Mouse (Mus musculus) hindbrain, postnatal 0 days (tissue): ENCODE measurements around the gene Tldc2. TPM values are rescaled to one million over a fixed set of nuclear protein-coding genes. Genes with fewer than 3 reads are reported as not detected.

Source experiments
- ATAC-seq: fragments of 200-750 bp; cut with Nextera tagmentation; 2 replicates; pipeline ENCODE4 v1.8.0; 2017; ENCODE audit warnings: mild to moderate bottlenecking, moderate TSS enrichment, moderate library complexity
- DNase-seq: peaks from one replicate; pipeline ENCODE4 v3.0.0-alpha.2; 2015; ENCODE audit warnings: low spot score
- H3K27ac ChIP-seq: fragments of 300-500 bp; sonication (generic); 2 replicates; pipeline ENCODE4 v1.5.1; 2014; ENCODE audit warnings: mild to moderate bottlenecking
- H3K27me3 ChIP-seq: fragments of 300-500 bp; sonication (generic); 2 replicates; pipeline ENCODE4 v1.6.1; 2014; ENCODE audit warnings: low read length, mixed read lengths; ENCODE audit not compliant: insufficient read depth
- H3K36me3 ChIP-seq: fragments of 300-500 bp; sonication (generic); 2 replicates; pipeline ENCODE4 v1.6.1; 2014; ENCODE audit warnings: low read length, mixed read lengths; ENCODE audit not compliant: insufficient read depth
- H3K4me1 ChIP-seq: fragments of 300-500 bp; sonication (generic); 2 replicates; pipeline ENCODE4 v1.6.1; 2014; ENCODE audit warnings: antibody characterized with exemption, low read length, mixed read lengths; ENCODE audit not compliant: insufficient read depth
- H3K4me2 ChIP-seq: fragments of 300-500 bp; sonication (generic); 2 replicates; pipeline ENCODE4 v1.6.1; 2014; ENCODE audit warnings: low read depth, mild to moderate bottlenecking, low read length, moderate library complexity, mixed read lengths
- H3K4me3 ChIP-seq: fragments of 300-500 bp; sonication (generic); 2 replicates; pipeline ENCODE4 v1.5.1; 2014; ENCODE audit warnings: low read length
- H3K9ac ChIP-seq: fragments of 300-500 bp; sonication (generic); replicated peaks from 2 replicates; pipeline ENCODE4 v1.6.1; 2014; ENCODE audit warnings: mild to moderate bottlenecking, low read length, moderate library complexity, mixed read lengths
- H3K9me3 ChIP-seq: fragments of 300-500 bp; sonication (generic); 2 replicates; pipeline ENCODE4 v1.6.1; 2016; ENCODE audit warnings: low read length, mixed read lengths
- CTCF ChIP-seq: IDR thresholded peaks from 2 replicates; pipeline ENCODE4 v1.5.1; 2016; ENCODE audit warnings: antibody characterized with exemption, control low read depth, low read depth
- WGBS: fragments of 180-500 bp; shearing (Covaris S2); extraction: QIAGEN DNeasy Blood & Tissue Kit; methylation state at CpG from one replicate; pipeline ENCODE4 v1.1.7; 2014; 5-methylcytosine and 5-hydroxymethylcytosine counted together
- polyA plus RNA-seq: library from polyadenylated mRNA; unstranded; fragments of >200 nt; fragmentation: Nextera tagmentation; extraction: Ambion mirVana; gene quantifications from 2 replicates; pipeline ENCODE4 v1.2.1, GENCODE M21; 2015
- total RNA-seq: library from RNA; depleted of rRNA; stranded (reverse); fragments of >200 nt; gene quantifications from 2 replicates; pipeline ENCODE4 v1.2.3, GENCODE M21; 2014

Gene Tldc2
- total and polyA plus RNA-seq, 2 experiments from 2014 or later = 0.43 TPM; not detected in 1

DNA sequence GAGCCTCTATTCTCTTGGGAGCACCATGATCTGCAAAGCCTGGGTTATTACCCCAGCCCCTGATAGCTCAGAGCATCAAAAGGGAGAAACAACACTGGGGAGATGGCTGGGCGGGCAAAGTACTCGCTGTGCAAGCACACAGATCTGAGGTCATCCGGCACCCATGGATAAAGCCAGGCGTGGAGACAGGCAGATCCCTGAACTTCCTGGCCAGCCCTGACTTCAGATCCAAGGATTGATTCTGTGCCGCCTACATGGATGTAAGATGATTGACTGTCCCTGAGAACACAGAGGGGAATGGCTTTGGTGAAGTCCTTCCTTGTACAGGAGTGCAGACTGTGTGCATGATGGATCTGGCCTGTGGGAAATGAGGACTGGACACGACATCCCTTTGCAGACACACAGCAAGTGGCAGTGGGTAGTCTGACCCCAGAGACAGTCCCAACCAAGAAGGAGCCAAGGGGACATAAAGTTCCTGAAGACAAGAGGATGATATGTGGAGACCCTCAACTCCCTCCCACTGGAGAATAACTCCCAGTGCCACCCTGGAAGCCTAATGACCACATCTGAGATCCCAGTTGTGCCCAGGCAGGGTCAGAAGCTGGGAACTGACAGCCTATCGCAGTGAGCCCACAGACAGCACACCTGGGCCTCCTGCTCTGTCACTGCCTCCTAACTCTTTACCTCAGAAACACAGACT, 20.0 kb upstream of the Tldc2 start:
- Histone ChIP-seq H3K27ac (no peak overlapping the region), H3K4me1 (peaks cover 63% of the 10 kb centered on the region), H3K9me3 (no peaks in the 10 kb centered on the region), H3K36me3 (no peaks in the 10 kb centered on the region), H3K9ac (no peak overlapping the region), H3K4me2 (no peak overlapping the region), H3K27me3 (no peaks in the 10 kb centered on the region), H3K4me3 (no peak overlapping the region)
- no peak for ATAC-seq
- no peak for TF ChIP-seq CTCF
- WGBS = 82% methylated on average over 7 of the region's 7 CpGs
- no peak for DNase-seq

DNA sequence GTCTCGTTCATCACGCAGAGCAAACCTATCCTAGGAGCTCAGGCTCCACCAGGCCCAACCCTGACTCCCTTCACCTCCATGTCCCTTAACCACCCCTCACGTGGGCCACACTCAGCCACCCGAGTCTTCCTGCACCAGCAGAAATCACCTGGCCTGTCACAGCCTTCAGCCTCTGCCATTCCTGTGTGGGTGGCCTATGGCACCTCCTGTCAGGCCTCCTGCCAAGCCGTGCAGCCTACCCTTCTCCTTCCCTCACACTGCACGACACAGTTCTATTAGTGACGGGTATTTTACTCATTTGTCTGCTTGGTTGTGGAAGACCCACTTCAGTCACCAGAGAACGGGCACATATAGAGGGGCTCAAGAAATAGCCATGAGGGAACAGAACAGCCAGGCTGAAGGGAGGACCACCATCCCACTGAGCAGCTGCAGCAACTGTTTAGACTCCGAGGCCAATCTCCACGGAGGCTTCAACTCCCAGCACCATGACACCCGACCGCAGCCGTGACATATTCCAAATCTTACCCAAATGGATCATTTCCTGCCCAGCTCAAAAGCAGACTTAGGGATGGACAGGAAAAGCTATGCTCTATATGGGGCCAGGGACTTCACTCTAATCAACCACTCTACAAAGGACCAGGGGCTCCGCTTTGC, 18.0 kb upstream of the Tldc2 start:
- Histone ChIP-seq H3K27me3 (no peaks in the 10 kb centered on the region), H3K4me3 (no peak overlapping the region), H3K9ac (peak overlapping the region; percentile 29), H3K9me3 (no peaks in the 10 kb centered on the region), H3K27ac (peak overlapping the region; percentile 85), H3K36me3 (no peaks in the 10 kb centered on the region), H3K4me2 (peak overlapping the region; percentile 33), H3K4me1 (peaks cover 72% of the 10 kb centered on the region)
- no peak for TF ChIP-seq CTCF
- 37% methylated on average over 14 of the region's 14 CpGs for WGBS
- DNase-seq (no peak), ATAC-seq (peak; percentile 11)

DNA sequence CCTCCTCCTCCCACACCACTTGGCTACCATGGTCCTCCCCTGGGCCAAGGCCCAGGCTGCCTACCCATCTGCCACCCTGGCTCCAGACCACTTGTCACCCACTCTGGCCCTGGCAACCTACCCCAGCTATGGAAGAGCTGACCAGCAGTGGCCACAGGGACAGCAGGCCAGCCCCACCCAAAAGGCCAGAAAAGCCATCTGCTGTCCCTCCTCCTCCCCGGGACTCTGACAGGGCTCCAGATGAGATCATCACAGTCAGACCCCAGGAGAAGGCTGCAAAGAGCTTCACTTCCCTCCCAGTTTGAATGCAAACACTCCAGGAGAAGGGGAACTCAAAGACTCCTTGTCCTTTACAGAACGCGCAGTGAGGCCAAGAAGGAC, 17.5 kb upstream of the Tldc2 start:
- Histone ChIP-seq H3K9ac (no peak overlapping the region), H3K27me3 (no peaks in the 10 kb centered on the region), H3K4me1 (peaks cover 72% of the 10 kb centered on the region), H3K4me3 (no peak overlapping the region), H3K4me2 (peak overlapping the region; percentile 17; the same call in 1 of the 2 replicates), H3K36me3 (no peaks in the 10 kb centered on the region), H3K27ac (peak overlapping the region; percentile 85), H3K9me3 (no peaks in the 10 kb centered on the region)
- peak; percentile 75 for ATAC-seq
- 33% methylated on average over 3 of the region's 3 CpGs for WGBS
- DNase-seq = peak; percentile 76
- no peak for TF ChIP-seq CTCF

DNA sequence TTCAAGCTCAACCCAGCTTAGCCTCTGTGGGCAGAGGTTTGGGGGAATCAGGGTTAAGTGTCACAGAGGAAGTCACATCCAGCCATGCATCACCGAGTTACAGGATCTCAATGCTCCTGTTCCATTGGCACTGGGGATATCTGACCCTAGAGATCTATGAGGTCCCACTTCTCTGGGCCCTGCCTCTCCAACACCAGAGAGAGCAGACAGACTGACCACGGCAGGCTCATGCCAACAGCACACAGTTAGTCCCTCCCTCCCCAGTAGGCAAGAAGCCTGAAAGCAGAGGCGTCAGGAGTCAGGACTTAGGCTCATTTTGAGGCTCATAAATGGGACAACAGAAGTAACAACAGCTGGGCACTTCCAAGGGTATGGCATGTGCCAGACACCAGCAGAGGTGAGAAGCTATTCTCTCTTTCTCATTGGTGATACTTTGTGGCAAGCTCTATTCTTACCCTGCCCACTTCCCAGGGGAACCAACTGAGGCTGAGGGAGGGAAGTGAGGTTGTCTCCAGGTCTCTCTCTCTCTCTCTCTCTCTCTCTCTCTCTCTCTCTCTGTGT, 17.0 kb upstream of the Tldc2 start:
- Histone ChIP-seq H3K4me2 (peak overlapping the region; percentile 17; the same call in 1 of the 2 replicates), H3K27me3 (no peaks in the 10 kb centered on the region), H3K4me3 (no peak overlapping the region), H3K36me3 (no peaks in the 10 kb centered on the region), H3K27ac (peak overlapping the region; percentile 85), H3K9me3 (no peaks in the 10 kb centered on the region), H3K9ac (no peak overlapping the region), H3K4me1 (peaks cover 72% of the 10 kb centered on the region)
- no peak for DNase-seq
- 24% methylated on average over 3 of the region's 3 CpGs for WGBS
- no peak for TF ChIP-seq CTCF
- no peak; the same call in 1 of the 2 replicates for ATAC-seq

DNA sequence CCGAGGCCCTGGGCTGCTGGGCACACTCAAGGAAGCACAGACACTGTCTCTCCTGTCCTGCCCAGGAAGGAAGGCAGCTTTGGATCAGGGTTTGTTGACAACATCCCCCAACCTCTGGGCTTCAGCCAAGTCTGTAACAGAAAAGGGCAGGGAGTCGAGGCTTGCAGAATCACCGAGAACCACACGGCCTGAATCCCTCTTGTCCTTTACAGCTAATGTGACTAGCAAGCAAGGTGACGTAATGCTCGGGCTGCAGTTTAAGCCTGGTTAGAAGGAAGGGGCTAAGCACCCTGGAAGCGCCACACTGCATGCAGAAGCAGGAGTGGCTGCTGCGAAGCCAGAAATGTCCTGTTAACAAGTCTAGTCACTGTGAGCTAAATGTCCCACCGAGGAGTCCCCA, 16.5 kb upstream of the Tldc2 start:
- Histone ChIP-seq H3K27me3 (no peaks in the 10 kb centered on the region), H3K27ac (peak overlapping the region; percentile 85), H3K9me3 (no peaks in the 10 kb centered on the region), H3K9ac (0 out of 2 replicates have a peak overlapping the region, but pooled peaks have one; percentile 44), H3K4me1 (peaks cover 77% of the 10 kb centered on the region), H3K4me3 (no peak overlapping the region), H3K36me3 (no peaks in the 10 kb centered on the region), H3K4me2 (peak overlapping the region; percentile 18; the same call in 1 of the 2 replicates)
- 16% methylated on average over 9 of the region's 9 CpGs for WGBS
- ATAC-seq (peak; percentile 52; the same call in 1 of the 2 replicates), DNase-seq (peak; percentile 78)
- TF ChIP-seq CTCF = no peak

DNA sequence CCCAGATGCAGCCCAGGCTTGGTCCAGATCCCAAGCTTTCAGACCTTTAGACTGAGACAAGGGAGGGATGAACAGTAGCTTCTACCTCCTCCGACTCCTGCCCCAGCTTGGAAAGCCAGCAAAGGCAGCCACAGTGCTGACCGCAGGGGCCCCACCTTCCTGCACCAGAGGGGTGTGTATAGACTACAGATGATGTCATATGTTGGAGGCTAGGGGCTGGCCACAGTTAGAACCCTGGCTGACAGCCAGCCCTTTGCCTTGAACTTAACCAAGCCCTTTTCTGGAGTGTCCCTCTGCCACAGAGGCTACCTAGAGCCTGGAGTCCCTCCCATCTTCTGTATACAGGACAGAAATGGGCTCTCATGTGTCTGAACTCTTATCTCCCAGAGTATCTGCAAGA, 15.3 kb upstream of the Tldc2 start:
- DNase-seq (peak; percentile 63), ATAC-seq (no peak)
- Histone ChIP-seq H3K27me3 (no peaks in the 10 kb centered on the region), H3K9me3 (no peaks in the 10 kb centered on the region), H3K4me3 (no peak overlapping the region), H3K36me3 (no peaks in the 10 kb centered on the region), H3K4me1 (peaks cover 80% of the 10 kb centered on the region), H3K9ac (0 out of 2 replicates have a peak overlapping the region, but pooled peaks have one; percentile 9), H3K4me2 (0 out of 2 replicates have a peak overlapping the region, but pooled peaks have one; percentile 0), H3K27ac (peak overlapping the region; percentile 85; the same call in 1 of the 2 replicates)
- TF ChIP-seq CTCF = no peak
- 27% methylated on average over 2 of the region's 2 CpGs for WGBS
